Comparison of ENCODE assay signal across 8 mouse cellular contexts in genomic region chr2:154372151-154372829, GRCm38 (mm10). TPM values are rescaled to one million over a fixed set of nuclear protein-coding genes. Genes with fewer than 3 reads are reported as not detected.
DNase-seq lines count a peak whose midpoint lies in the region; ATAC-seq lines count a peak whose summit lies in the region.

No protein-coding gene starts in this region.

- peaks cover 12% of the 10 kb centered on the region for H3K36me3 ChIP-seq in hindbrain, embryonic 16.5 days (ENCODE audit: control insufficient read depth, insufficient read depth, low read length)

- H3K4me1 ChIP-seq in hindbrain, embryonic 16.5 days (ENCODE audit: control insufficient read depth, insufficient read depth, low read depth, low read length), result peaks cover 3% of the 10 kb centered on the region; the same call in 1 of the 2 replicates

- H3K27me3 ChIP-seq in hindbrain, embryonic 16.5 days (replicated peaks; ENCODE audit: control insufficient read depth, insufficient read depth, low read length), result no peaks in the 10 kb centered on the region

- WGBS in hindbrain, embryonic 16.5 days, result under 1% methylated on average over 42 of the region's 42 CpGs

- peak; percentile 93 for ATAC-seq in hindbrain, embryonic 16.5 days

- H3K4me3 ChIP-seq in hindbrain, embryonic 16.5 days (ENCODE audit: low read length), result peak overlapping the region; percentile 81

- no peaks in the 10 kb centered on the region for H3K9me3 ChIP-seq in hindbrain, embryonic 16.5 days (ENCODE audit: control insufficient read depth, low read length)

- H3K4me2 ChIP-seq in hindbrain, embryonic 16.5 days (ENCODE audit: low read length), result peak overlapping the region; percentile 68

- H3K27ac ChIP-seq in hindbrain, embryonic 16.5 days (ENCODE audit: low read depth, low read length), result peak overlapping the region; percentile 84

- DNase-seq in ZHBTc4 (ENCODE audit: low read depth, low spot score), result peak; percentile 96
- peak; percentile 83 to 90 for DNase-seq in cerebellum, postnatal 4 days (ENCODE audit: low spot score in 2 of 2)
- peak; percentile 92 for DNase-seq in gastrocnemius, adult 18-20 months (ENCODE audit: low spot score)
- peak; percentile 69 for DNase-seq in left cerebral cortex, adult 11 months (ENCODE audit: low spot score)
- DNase-seq in lung, postnatal 4 days, result peak; percentile 92 to 94
- DNase-seq in retina, postnatal 1 day, result peak; percentile 92
- DNase-seq in thymus, postnatal 4 days, result peak; percentile 92

- H3K9ac ChIP-seq in hindbrain, embryonic 16.5 days (ENCODE audit: low read depth, low read length), result peak overlapping the region; percentile 95

RNA-seq across cellular contexts. Expression of gene Cdk5rap1, which starts 0.5 kb away (rescaled TPM):
- total RNA-seq in gastrocnemius, adult 18-20 months (2021), result 10 to 100 TPM; 11.2 to 15.1 TPM
- 13.4 and 15.9 TPM in 2 replicates for polyA plus RNA-seq in hindbrain, embryonic 16.5 days (2015; fragmentation: Nextera tagmentation; extraction: Ambion mirVana)

RNA-seq across cellular contexts. Expression of gene Snta1, which starts 35.6 kb away (rescaled TPM):
- 100 to 1,000 TPM; 180 to 200 TPM for total RNA-seq in gastrocnemius, adult 18-20 months (2021)
- 14.0 and 15.1 TPM in 2 replicates for polyA plus RNA-seq in hindbrain, embryonic 16.5 days (2015; fragmentation: Nextera tagmentation; extraction: Ambion mirVana)

Comparison
In these comparisons a context has a peak if more than half of its experiments do, and no peak if none do; other contexts are left out.
1. Peak in every context shown above with its lines: DNase-seq, ATAC-seq, H3K4me3 ChIP-seq and H3K27ac ChIP-seq.